Mouse (Mus musculus) layer of hippocampus, postnatal 14 days (tissue): ENCODE measurements around the gene Olfr555. TPM values are rescaled to one million over a fixed set of nuclear protein-coding genes. Genes with fewer than 3 reads are reported as not detected.
"Not testable (repeated sequence)": the region's sequence is repeated elsewhere in the genome, so short reads cannot be mapped to it uniquely, and the experiment has no call there.

Experiments
- DNase-seq, 2 experiments: peaks; one replicate each; pipeline ENCODE4 v3.0.0; 2021 to 2022; ENCODE audit warnings: low spot score in 2 of 2, mixed read lengths in 1 of 2
- long read RNA-seq, 2 experiments: library from polyadenylated mRNA; stranded (forward); transcript quantifications; one replicate each; pipeline ENCODE4 v2.0.0; 2021
- total RNA-seq, 2 experiments: library from RNA; stranded (reverse); gene quantifications; 2 replicates each; pipeline ENCODE4 v1.2.3; 2021

Olfr555 gene
- not detected for total RNA-seq
- long read RNA-seq, experiment 1: 0 reads
- long read RNA-seq, experiment 2: 0 reads

- no peak for DNase-seq
Observed at GRCm38 (mm10) chr7:102658523-102658922, at the start of gene Olfr555. TSS of gene Olfr555 (plus strand) at chr7:102658823.

GRCm38 (mm10) chr7:102618118-102618517 is 40.5 kb upstream of the Olfr555 start, which contains the start of gene Olfr553:
TSS of gene Olfr553 (minus strand) at chr7:102618218.
- no peak for DNase-seq

GRCm38 (mm10) chr7:102619608-102620007 is 39.0 kb upstream of the Olfr555 start:
- DNase-seq: no peak

GRCm38 (mm10) chr7:102620368-102620767 is 38.3 kb upstream of the Olfr555 start:
- not testable (repeated sequence) for DNase-seq

GRCm38 (mm10) chr7:102636665-102637064 is 22.0 kb upstream of the Olfr555 start:
- DNase-seq: peak in 1 of 2 experiments; percentile 18

GRCm38 (mm10) chr7:102638132-102638531 is 20.5 kb upstream of the Olfr555 start, which contains the start of gene Olfr554:
TSS of gene Olfr554 (plus strand) at chr7:102638432.
- DNase-seq: no peak

- DNase-seq: not testable (repeated sequence)
Observed at GRCm38 (mm10) chr7:102644945-102645344, 13.7 kb upstream of the Olfr555 start.

GRCm38 (mm10) chr7:102664599-102664998 is 6.0 kb downstream of the Olfr555 start, which contains the start of gene Olfr556:
TSS of gene Olfr556 (plus strand) at chr7:102664899.
- DNase-seq: no peak

GRCm38 (mm10) chr7:102665378-102665777 is 6.8 kb downstream of the Olfr555 start:
- DNase-seq: peak in 1 of 2 experiments; percentile 18

GRCm38 (mm10) chr7:102676225-102676624 is 17.6 kb downstream of the Olfr555 start:
- DNase-seq: no peak

GRCm38 (mm10) chr7:102681916-102682315 is 23.3 kb downstream of the Olfr555 start:
- no peak for DNase-seq

GRCm38 (mm10) chr7:102686944-102687501 is 28.4 kb downstream of the Olfr555 start, which contains the start of gene Trim68:
TSS of gene Trim68 (minus strand) at chr7:102687327.
- DNase-seq: peak; percentile 73 to 87

GRCm38 (mm10) chr7:102695358-102696125 is 36.9 kb downstream of the Olfr555 start, which contains the start of gene Olfr557:
TSS of gene Olfr557 (plus strand) at chr7:102695910.
- peak in 1 of 2 experiments; percentile 16 for DNase-seq

GRCm38 (mm10) chr7:102698461-102698860 is 39.8 kb downstream of the Olfr555 start:
- no peak for DNase-seq

- DNase-seq: no peak
Observed at GRCm38 (mm10) chr7:102701915-102702314, 43.3 kb downstream of the Olfr555 start, which contains the start of gene Olfr558. TSS of gene Olfr558 (plus strand) at chr7:102702215.

Other genes with a start within 250 kb of the Olfr555 start
- gene Rrm1, start 217.1 kb upstream of the Olfr555 start, total RNA-seq: 10 to 100 TPM; 12.1 to 12.9 TPM
- not detected for gene Olfr543, start 177.1 kb upstream of the Olfr555 start, total RNA-seq
- gene Olfr544, start 170.5 kb upstream of the Olfr555 start, total RNA-seq: not detected
- gene Olfr545, start 159.2 kb upstream of the Olfr555 start, total RNA-seq: not detected
- not detected for gene Olfr547, start 124.1 kb upstream of the Olfr555 start, total RNA-seq
- not detected for gene Olfr548-ps1, start 117.9 kb upstream of the Olfr555 start, total RNA-seq
- not detected for gene Olfr549, start 109.0 kb upstream of the Olfr555 start, total RNA-seq
- gene Trim21, start 93.3 kb upstream of the Olfr555 start, total RNA-seq: 1 to 10 TPM; 2.5 to 3.2 TPM
- gene Olfr550, start 87.4 kb upstream of the Olfr555 start, total RNA-seq: 1 to 10 TPM; 2.8 to 2.9 TPM
- gene Olfr551, start 66.9 kb upstream of the Olfr555 start, total RNA-seq: not detected
- gene Olfr552, start 61.1 kb upstream of the Olfr555 start, total RNA-seq: under 1 TPM in 1 of 2 experiments, not detected in 1; 0.12 TPM
- not detected for gene Olfr553, start 40.6 kb upstream of the Olfr555 start, total RNA-seq
- not detected for gene Olfr554, start 20.4 kb upstream of the Olfr555 start, total RNA-seq
- gene Olfr556, start 6.1 kb downstream of the Olfr555 start, total RNA-seq: under 1 TPM in 1 of 2 experiments, not detected in 1; 0.09 TPM
- gene Trim68, start 28.5 kb downstream of the Olfr555 start, total RNA-seq: 1 to 10 TPM; 5.5 to 6.4 TPM
- gene Olfr557, start 37.1 kb downstream of the Olfr555 start, total RNA-seq: under 1 TPM; 0.19 to 0.21 TPM
- gene Olfr558, start 43.4 kb downstream of the Olfr555 start, total RNA-seq: under 1 TPM; 0.41 to 0.45 TPM
- gene Olfr33, start 60.2 kb downstream of the Olfr555 start, total RNA-seq: not detected
- gene Olfr559, start 68.7 kb downstream of the Olfr555 start, total RNA-seq: not detected
- not detected for gene Olfr560, start 100.5 kb downstream of the Olfr555 start, total RNA-seq
- gene Olfr78, start 100.6 kb downstream of the Olfr555 start, total RNA-seq: under 1 TPM; 0.16 to 0.38 TPM
- under 1 TPM in 1 of 2 experiments, not detected in 1; 0.24 TPM for gene Olfr561, start 112.4 kb downstream of the Olfr555 start, total RNA-seq
- gene Olfr564, start 144.7 kb downstream of the Olfr555 start, total RNA-seq: not detected
- not detected for gene Olfr566, start 199.9 kb downstream of the Olfr555 start, total RNA-seq
- not detected for gene Olfr568, start 218.3 kb downstream of the Olfr555 start, total RNA-seq
- not detected for gene Olfr569, start 232.1 kb downstream of the Olfr555 start, total RNA-seq
- under 1 TPM in 1 of 2 experiments, not detected in 1; 0.53 TPM for gene Olfr570, start 235.8 kb downstream of the Olfr555 start, total RNA-seq